Mouse (Mus musculus) spleen, postnatal 14 days (tissue): ENCODE results near the gene Senp1.

Experiments used
- DNase-seq, 2 experiments: peaks; one replicate each; pipeline ENCODE4 v3.0.0; 2021 to 2022; ENCODE audit warnings: low spot score in 2 of 2

Gene Senp1

GRCm38 (mm10) chr15:98002113-98002990 is 91.2 kb downstream of the Senp1 start:
- no peak for DNase-seq

- no peak for DNase-seq
Observed at GRCm38 (mm10) chr15:98001321-98002112, 92.0 kb downstream of the Senp1 start.

GRCm38 (mm10) chr15:97999991-98000390 is 93.6 kb downstream of the Senp1 start:
- no peak for DNase-seq

- DNase-seq, result no peak
Observed at GRCm38 (mm10) chr15:97999546-97999945, 94.0 kb downstream of the Senp1 start.

- no peak for DNase-seq
Observed at GRCm38 (mm10) chr15:97996716-97997256, 96.8 kb downstream of the Senp1 start.

GRCm38 (mm10) chr15:97992712-97993286 is 100.7 kb downstream of the Senp1 start:
- peak; percentile 21 to 39 for DNase-seq

- no peak for DNase-seq
Observed at GRCm38 (mm10) chr15:97992027-97992711, 101.4 kb downstream of the Senp1 start.

- no peak for DNase-seq
Observed at GRCm38 (mm10) chr15:97991285-97991895, 102.2 kb downstream of the Senp1 start.

GRCm38 (mm10) chr15:97990721-97991120 is 102.8 kb downstream of the Senp1 start:
- DNase-seq, result no peak

- no peak for DNase-seq
Observed at GRCm38 (mm10) chr15:97990124-97990523, 103.4 kb downstream of the Senp1 start.

- no peak for DNase-seq
Observed at GRCm38 (mm10) chr15:97989544-97989943, 104.0 kb downstream of the Senp1 start.
